Mouse (Mus musculus) liver, postnatal 0 days (tissue): Measurements from ENCODE around the gene Mroh2a. TPM values are rescaled to one million over a fixed set of nuclear protein-coding genes. Genes with fewer than 3 reads are reported as not detected.

Source experiments
- ATAC-seq: fragments of 200-750 bp; cut with Nextera tagmentation; 2 replicates; pipeline ENCODE4 v1.8.0; 2017; ENCODE audit warnings: mild to moderate bottlenecking, moderate library complexity
- DNase-seq: peaks from one replicate; pipeline ENCODE4 v3.0.0-alpha.2; 2016
- H3K27ac ChIP-seq: fragments of 300-500 bp; sonication (generic); 2 replicates; pipeline ENCODE4 v1.5.1; 2014; ENCODE audit warnings: antibody characterized with exemption, moderate library complexity, mild to moderate bottlenecking, low read depth
- H3K27me3 ChIP-seq: fragments of 300-500 bp; sonication (generic); 2 replicates; pipeline ENCODE4 v1.6.1; 2014; ENCODE audit warnings: low read length, control low read depth, mixed read lengths; ENCODE audit not compliant: insufficient read depth
- H3K36me3 ChIP-seq: fragments of 300-500 bp; sonication (generic); replicated peaks from 2 replicates; pipeline ENCODE4 v1.6.1; 2014; ENCODE audit warnings: mild to moderate bottlenecking, control low read depth, low read length, moderate library complexity, mixed read lengths; ENCODE audit not compliant: insufficient read depth
- H3K4me1 ChIP-seq: fragments of 300-500 bp; sonication (generic); 2 replicates; pipeline ENCODE4 v1.6.1; 2014; ENCODE audit warnings: antibody characterized with exemption, mild to moderate bottlenecking, control low read depth; ENCODE audit not compliant: insufficient read depth
- H3K4me2 ChIP-seq: fragments of 300-500 bp; sonication (generic); 2 replicates; pipeline ENCODE4 v1.6.1; 2014; ENCODE audit warnings: low read depth, mild to moderate bottlenecking, low read length, moderate library complexity, mixed read lengths
- H3K4me3 ChIP-seq: fragments of 300-500 bp; sonication (generic); 2 replicates; pipeline ENCODE4 v1.5.1; 2014; ENCODE audit warnings: low read depth, low read length
- H3K9ac ChIP-seq: fragments of 300-500 bp; sonication (generic); replicated peaks from 2 replicates; pipeline ENCODE4 v1.6.1; 2014; ENCODE audit warnings: mild to moderate bottlenecking, moderate library complexity
- H3K9me3 ChIP-seq: fragments of 300-500 bp; sonication (generic); 2 replicates; pipeline ENCODE4 v1.6.1; 2016; ENCODE audit warnings: mild to moderate bottlenecking, control low read depth, low read length, mixed read lengths
- CTCF ChIP-seq: sonication (generic); IDR thresholded peaks from 2 replicates; pipeline ENCODE4 v1.5.1; 2016; ENCODE audit warnings: antibody characterized with exemption, low read depth
- EP300 ChIP-seq: IDR thresholded peaks from 2 replicates; pipeline ENCODE4 v1.6.1; 2016; ENCODE audit warnings: antibody characterized with exemption, low read depth, mild to moderate bottlenecking
- WGBS: fragments of 180-500 bp; shearing (Covaris S2); extraction: QIAGEN DNeasy Blood & Tissue Kit; methylation state at CpG from one replicate; pipeline ENCODE4 v1.1.7; 2014; ENCODE audit not compliant: insufficient replicate concordance; 5-methylcytosine and 5-hydroxymethylcytosine counted together
- polyA plus RNA-seq: library from polyadenylated mRNA; unstranded; fragments of >200 nt; fragmentation: Nextera tagmentation; extraction: Ambion mirVana; gene quantifications from 2 replicates; pipeline ENCODE4 v1.2.1, GENCODE M21; 2015

Gene Mroh2a
- polyA plus RNA-seq, 1 experiment from 2014 or later: 0.61 TPM

DNA sequence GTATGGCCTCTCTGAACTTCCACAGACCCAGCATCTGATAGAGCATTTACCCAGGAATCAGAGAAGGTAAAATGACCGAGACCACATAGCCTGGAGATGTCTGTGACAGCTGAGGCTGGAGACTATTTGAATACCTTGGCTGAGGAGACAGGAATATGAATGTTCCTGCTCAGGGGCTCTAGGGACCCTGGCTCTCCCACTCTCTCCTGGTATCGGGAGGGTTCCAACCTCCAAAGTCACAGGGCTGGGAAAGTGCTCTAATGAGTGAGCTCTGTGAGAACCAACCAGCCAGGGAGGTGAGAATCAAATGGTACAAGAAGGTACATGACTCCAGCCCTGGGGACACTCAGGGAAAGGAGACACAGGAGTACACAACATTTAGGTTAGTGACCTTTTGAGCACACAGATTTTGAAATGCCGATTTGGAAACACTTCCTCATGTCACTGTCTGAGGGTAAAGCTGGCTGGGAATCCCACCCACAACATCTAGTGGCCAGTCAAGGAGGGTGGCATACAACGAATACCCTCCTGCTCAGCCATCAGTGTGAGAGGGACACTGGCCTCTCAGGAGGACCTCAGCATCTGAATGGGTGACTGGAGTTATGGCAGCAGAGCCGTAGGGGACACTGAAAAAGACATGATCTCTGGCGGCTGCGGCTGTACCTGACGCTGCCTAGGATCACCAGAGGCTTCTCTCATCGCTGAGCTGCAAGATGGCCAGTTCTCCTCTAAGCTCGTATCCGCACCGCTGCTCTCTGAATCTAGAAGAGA lies 42.9 kb downstream of the Mroh2a start:
- no peak overlapping the region for H3K9ac ChIP-seq

DNA sequence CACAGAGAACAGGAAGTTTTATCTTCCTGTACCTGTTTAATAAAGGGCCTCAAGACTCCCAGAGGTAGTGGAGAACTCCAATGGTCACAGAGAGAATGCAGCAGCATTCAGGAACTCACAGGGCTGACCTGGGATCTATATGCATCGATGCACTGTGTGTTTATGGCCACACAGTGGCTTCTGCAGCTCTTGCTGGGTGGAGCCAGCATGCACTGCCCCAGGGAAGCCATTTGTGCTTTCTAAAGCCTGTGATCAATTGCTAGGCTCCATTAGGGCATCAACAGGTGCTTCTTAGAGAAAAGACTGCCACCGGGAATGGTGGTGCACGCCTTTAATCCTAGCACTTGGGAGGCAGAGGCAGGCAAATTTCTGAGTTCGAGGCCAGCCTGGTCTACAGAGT lies 46.1 kb downstream of the Mroh2a start:
- 56% methylated on average over 4 of the region's 4 CpGs for WGBS
- ATAC-seq: no peak
- TF ChIP-seq EP300 (no peak), CTCF (no peak)

More for the DNA sequence above, 42.9 kb downstream of the Mroh2a start:
- 81% methylated on average over 12 of the region's 12 CpGs for WGBS
- no peak overlapping the region for H3K4me3 ChIP-seq
- ATAC-seq: peak; percentile 77
- H3K36me3 ChIP-seq: peaks cover 90% of the 10 kb centered on the region
- peaks cover 13% of the 10 kb centered on the region for H3K4me1 ChIP-seq
- TF ChIP-seq EP300 (no peak), CTCF (0 out of 2 replicates have a peak, but pooled peaks have one; percentile 14)
- H3K9me3 ChIP-seq: no peaks in the 10 kb centered on the region
- H3K27ac ChIP-seq: peak overlapping the region; percentile 48
- no peak for DNase-seq
- H3K4me2 ChIP-seq: no peak overlapping the region
- H3K27me3 ChIP-seq: no peaks in the 10 kb centered on the region

DNA sequence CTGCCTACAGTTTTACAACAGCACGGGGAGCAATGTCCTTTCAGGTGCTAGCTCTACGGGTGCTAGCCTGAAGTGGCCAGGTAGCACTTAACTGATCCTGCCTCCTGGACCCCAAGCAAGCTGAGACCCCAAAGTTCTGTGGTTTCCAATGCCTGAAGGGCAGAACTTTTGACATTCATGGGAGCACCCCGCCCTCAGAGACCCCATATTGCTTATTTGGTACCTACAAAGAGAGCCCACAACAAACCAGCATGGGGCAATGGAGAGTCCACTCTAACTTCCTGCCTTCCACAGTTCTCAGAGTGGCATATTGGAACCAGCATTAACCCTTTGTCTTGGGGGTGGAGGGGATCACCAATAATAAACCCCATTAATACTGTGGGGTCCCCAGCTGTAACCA lies 46.5 kb downstream of the Mroh2a start:
- Histone ChIP-seq H3K27ac (no peak overlapping the region), H3K4me2 (no peak overlapping the region), H3K9me3 (no peaks in the 10 kb centered on the region), H3K27me3 (no peaks in the 10 kb centered on the region), H3K9ac (no peak overlapping the region), H3K36me3 (peaks cover 66% of the 10 kb centered on the region), H3K4me1 (peaks cover 37% of the 10 kb centered on the region), H3K4me3 (no peak overlapping the region)
- TF ChIP-seq CTCF: no peak
- WGBS: 90% methylated on average over 3 of the region's 3 CpGs
- ATAC-seq: no peak
- DNase-seq: no peak

More for the DNA sequence above, 46.1 kb downstream of the Mroh2a start:
- peaks cover 71% of the 10 kb centered on the region for H3K36me3 ChIP-seq
- H3K4me2 ChIP-seq: no peak overlapping the region
- no peak overlapping the region for H3K9ac ChIP-seq
- H3K4me1 ChIP-seq: peaks cover 32% of the 10 kb centered on the region
- no peak for DNase-seq
- no peaks in the 10 kb centered on the region for H3K27me3 ChIP-seq
- no peak overlapping the region for H3K4me3 ChIP-seq
- H3K27ac ChIP-seq: no peak overlapping the region
- H3K9me3 ChIP-seq: no peaks in the 10 kb centered on the region

DNA sequence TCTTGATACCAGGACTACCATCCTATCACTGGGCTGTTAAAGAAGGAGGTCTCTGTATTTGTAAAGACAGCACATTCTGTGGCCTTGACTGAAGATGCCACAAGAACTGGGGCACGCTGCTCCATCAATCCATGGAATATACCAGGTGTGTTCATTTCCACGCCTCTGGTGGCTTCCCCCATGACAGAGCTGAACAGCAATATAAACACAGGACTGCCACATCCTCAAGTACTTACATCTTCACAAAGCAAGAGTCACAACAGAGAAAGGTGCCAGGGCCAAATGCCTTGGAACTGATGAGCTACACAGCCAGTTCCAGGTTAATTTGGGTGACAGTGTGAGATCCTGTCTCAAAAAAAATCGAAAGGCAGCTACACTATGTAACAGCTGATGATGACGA lies 47.0 kb downstream of the Mroh2a start:
- no peak for DNase-seq
- no peak for ATAC-seq
- Histone ChIP-seq H3K4me1 (peaks cover 40% of the 10 kb centered on the region), H3K27me3 (no peaks in the 10 kb centered on the region), H3K4me2 (no peak overlapping the region), H3K36me3 (peaks cover 61% of the 10 kb centered on the region), H3K4me3 (no peak overlapping the region), H3K9ac (no peak overlapping the region), H3K27ac (no peak overlapping the region), H3K9me3 (no peaks in the 10 kb centered on the region)
- 81% methylated on average over 4 of the region's 4 CpGs for WGBS
- no peak for TF ChIP-seq EP300
- no peak for TF ChIP-seq CTCF

DNA sequence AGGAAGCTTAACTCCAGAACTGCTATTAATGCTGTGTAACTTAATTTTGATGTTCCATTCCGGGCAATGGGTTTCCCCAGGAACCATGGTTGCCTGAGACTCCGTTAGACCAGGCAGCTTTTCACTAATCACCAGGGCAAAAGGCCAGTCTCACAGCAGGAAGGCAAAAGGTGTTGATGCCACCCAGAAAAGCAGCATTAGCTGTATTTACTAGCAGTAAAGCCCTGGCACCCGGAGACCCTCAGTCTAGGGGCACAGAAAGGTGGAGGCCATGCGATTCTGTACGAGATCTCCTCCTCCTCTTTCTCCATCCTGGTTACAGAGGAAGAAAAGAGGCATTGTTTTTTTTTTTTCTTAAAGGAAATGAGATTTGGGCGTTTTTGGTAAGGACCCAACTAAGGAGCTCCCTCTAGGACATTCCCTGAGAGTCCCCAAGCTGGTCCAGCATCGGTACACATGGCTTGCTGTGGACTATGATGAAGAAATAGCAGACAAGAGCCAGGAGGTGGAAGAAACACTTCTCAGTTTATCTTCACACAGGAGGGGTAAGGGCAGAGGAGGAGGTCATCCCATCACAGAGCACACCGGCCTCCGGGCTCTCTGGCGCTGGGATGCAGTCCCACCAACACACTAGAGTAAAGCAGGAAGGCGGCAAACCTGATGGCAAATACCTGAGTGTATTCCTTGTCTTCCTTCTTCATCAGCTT lies 47.7 kb downstream of the Mroh2a start:
- no peak overlapping the region for H3K4me2 ChIP-seq
- no peaks in the 10 kb centered on the region for H3K27me3 ChIP-seq
- 73% methylated on average over 11 of the region's 11 CpGs for WGBS
- peaks cover 54% of the 10 kb centered on the region for H3K36me3 ChIP-seq
- DNase-seq: no peak
- H3K27ac ChIP-seq: no peak overlapping the region
- ATAC-seq: no peak
- H3K4me3 ChIP-seq: no peak overlapping the region
- H3K4me1 ChIP-seq: peaks cover 45% of the 10 kb centered on the region
- H3K9ac ChIP-seq: no peak overlapping the region; the same call in 1 of the 2 replicates
- no peaks in the 10 kb centered on the region for H3K9me3 ChIP-seq
- TF ChIP-seq EP300: no peak
- no peak for TF ChIP-seq CTCF

DNA sequence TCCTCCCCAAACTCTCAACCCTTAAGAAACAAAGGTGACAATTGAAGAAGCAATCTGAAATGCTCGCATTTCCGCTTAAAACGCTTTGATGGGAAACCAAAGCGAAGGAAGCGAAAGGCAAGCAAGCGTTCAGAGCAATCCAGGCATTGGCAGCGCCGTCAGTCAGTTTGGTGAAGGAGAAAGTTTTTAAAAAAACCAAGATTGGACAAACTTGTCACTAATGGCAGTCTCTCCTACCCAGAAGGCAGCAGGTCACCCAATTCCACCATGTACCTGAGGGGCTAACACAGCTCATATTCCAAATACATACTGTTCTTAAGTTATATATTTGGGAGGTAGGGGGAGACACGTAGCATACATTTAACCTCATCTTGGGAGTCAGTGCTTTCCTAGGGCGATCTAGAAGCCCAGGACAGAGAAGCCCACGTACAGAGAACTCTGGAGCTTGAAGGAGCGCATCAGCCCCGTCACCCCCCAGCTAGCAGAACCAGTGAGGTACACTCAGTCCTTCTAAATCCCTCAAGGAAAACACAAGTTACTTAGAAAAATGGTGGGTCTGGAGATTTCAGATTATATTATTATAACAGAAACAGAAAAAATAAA lies 48.4 kb downstream of the Mroh2a start:
- peak overlapping the region; percentile 90; the same call in 1 of the 2 replicates for H3K27ac ChIP-seq
- H3K4me2 ChIP-seq: peak overlapping the region; percentile 73
- DNase-seq: no peak
- WGBS: 69% methylated on average over 13 of the region's 13 CpGs
- no peaks in the 10 kb centered on the region for H3K9me3 ChIP-seq
- no peaks in the 10 kb centered on the region for H3K27me3 ChIP-seq
- peaks cover 46% of the 10 kb centered on the region for H3K4me1 ChIP-seq
- H3K36me3 ChIP-seq: peaks cover 48% of the 10 kb centered on the region
- TF ChIP-seq EP300 (no peak), CTCF (no peak)
- H3K9ac ChIP-seq: peak overlapping the region; percentile 77
- no peak overlapping the region for H3K4me3 ChIP-seq
- ATAC-seq: no peak
